Mouse (Mus musculus): ENCODE measurements around the gene Jak1. TPM values are rescaled to one million over a fixed set of nuclear protein-coding genes. Genes with fewer than 3 reads are reported as not detected.

The Jak1 gene
- polyA plus RNA-seq, 1 experiment from 2014 or later, result 69.1 TPM

GRCm38 (mm10) chr4:101295788-101296187 lies 30.7 kb upstream of the Jak1 start:
- ATAC-seq (ENCODE audit: insufficient number of reproducible peaks, low FRiP score), result no peak
- H3K4me1 ChIP-seq (replicated peaks), result peaks cover 17% of the 10 kb centered on the region
- H3K4me2 ChIP-seq, result no peak overlapping the region
- no peaks in the 10 kb centered on the region for H3K9me3 ChIP-seq (replicated peaks)
- WGBS, result 77% methylated on average over 3 of the region's 3 CpGs
- 0 out of 2 replicates have a peak, but pooled peaks cover 4% of the 10 kb centered on the region for H3K27me3 ChIP-seq (replicated peaks)
- no peak overlapping the region for H3K9ac ChIP-seq
- H3K4me3 ChIP-seq, result no peak overlapping the region
- H3K36me3 ChIP-seq, result no peaks in the 10 kb centered on the region
- H3K27ac ChIP-seq (ENCODE audit: poor library complexity, severe bottlenecking), result no peak overlapping the region

- no peaks in the 10 kb centered on the region for H3K9me3 ChIP-seq (replicated peaks)
- WGBS, result 42% methylated on average over 9 of the region's 9 CpGs
- peaks cover 20% of the 10 kb centered on the region for H3K4me1 ChIP-seq (replicated peaks)
- peak overlapping the region; percentile 96 for H3K4me2 ChIP-seq
- ATAC-seq (ENCODE audit: insufficient number of reproducible peaks, low FRiP score), result no peak
- H3K27me3 ChIP-seq (replicated peaks), result 0 out of 2 replicates have a peak, but pooled peaks cover 4% of the 10 kb centered on the region
- H3K36me3 ChIP-seq, result no peaks in the 10 kb centered on the region
- peak overlapping the region; percentile 73; the same call in 1 of the 2 replicates for H3K9ac ChIP-seq
- H3K27ac ChIP-seq (ENCODE audit: poor library complexity, severe bottlenecking), result no peak overlapping the region
- peak overlapping the region; percentile 52; the same call in 1 of the 2 replicates for H3K4me3 ChIP-seq
Measured at GRCm38 (mm10) chr4:101293661-101294060, 28.6 kb upstream of the Jak1 start.

- Histone ChIP-seq H3K4me1 (replicated peaks) (peaks cover 20% of the 10 kb centered on the region), H3K9me3 (replicated peaks) (no peaks in the 10 kb centered on the region), H3K27me3 (replicated peaks) (0 out of 2 replicates have a peak, but pooled peaks cover 4% of the 10 kb centered on the region), H3K36me3 (no peaks in the 10 kb centered on the region), H3K4me2 (peak overlapping the region; percentile 96), H3K4me3 (peak overlapping the region; percentile 52), H3K27ac (ENCODE audit: poor library complexity, severe bottlenecking) (no peak overlapping the region), H3K9ac (peak overlapping the region; percentile 73)
- ATAC-seq (ENCODE audit: insufficient number of reproducible peaks, low FRiP score), result peak; percentile 41
- WGBS, result 1% methylated on average over 47 of the region's 49 CpGs
Measured at GRCm38 (mm10) chr4:101292736-101293541, 27.9 kb upstream of the Jak1 start.

- H3K27me3 ChIP-seq (replicated peaks), result 0 out of 2 replicates have a peak, but pooled peaks cover 4% of the 10 kb centered on the region
- H3K4me1 ChIP-seq (replicated peaks), result peaks cover 20% of the 10 kb centered on the region
- peak overlapping the region; percentile 96 for H3K4me2 ChIP-seq
- ATAC-seq (ENCODE audit: insufficient number of reproducible peaks, low FRiP score), result peak; percentile 76
- H3K4me3 ChIP-seq, result peak overlapping the region; percentile 52
- no peaks in the 10 kb centered on the region for H3K9me3 ChIP-seq (replicated peaks)
- no peaks in the 10 kb centered on the region for H3K36me3 ChIP-seq
- H3K9ac ChIP-seq, result peak overlapping the region; percentile 73
- under 1% methylated on average over 41 of the region's 41 CpGs for WGBS
- H3K27ac ChIP-seq (ENCODE audit: poor library complexity, severe bottlenecking), result peak overlapping the region; percentile 44
Measured at GRCm38 (mm10) chr4:101292028-101292735, 27.1 kb upstream of the Jak1 start.

GRCm38 (mm10) chr4:101288292-101288691 lies 23.2 kb upstream of the Jak1 start:
- no peaks in the 10 kb centered on the region for H3K27me3 ChIP-seq (replicated peaks)
- 85% methylated on average over 11 of the region's 11 CpGs for WGBS
- ATAC-seq (ENCODE audit: insufficient number of reproducible peaks, low FRiP score), result no peak
- no peak overlapping the region for H3K9ac ChIP-seq
- no peaks in the 10 kb centered on the region for H3K9me3 ChIP-seq (replicated peaks)
- no peak overlapping the region for H3K27ac ChIP-seq (ENCODE audit: poor library complexity, severe bottlenecking)
- H3K4me2 ChIP-seq, result no peak overlapping the region
- peaks cover 29% of the 10 kb centered on the region for H3K4me1 ChIP-seq (replicated peaks)
- H3K36me3 ChIP-seq, result no peaks in the 10 kb centered on the region
- H3K4me3 ChIP-seq, result no peak overlapping the region

- Histone ChIP-seq H3K9ac (no peak overlapping the region), H3K36me3 (no peaks in the 10 kb centered on the region), H3K9me3 (replicated peaks) (no peaks in the 10 kb centered on the region), H3K4me3 (no peak overlapping the region), H3K4me1 (replicated peaks) (peaks cover 15% of the 10 kb centered on the region), H3K27ac (ENCODE audit: poor library complexity, severe bottlenecking) (no peak overlapping the region), H3K4me2 (no peak overlapping the region), H3K27me3 (replicated peaks) (no peaks in the 10 kb centered on the region)
- no peak for ATAC-seq (ENCODE audit: insufficient number of reproducible peaks, low FRiP score)
- WGBS, result 83% methylated on average over 6 of the region's 6 CpGs
Measured at GRCm38 (mm10) chr4:101286562-101286961, 21.5 kb upstream of the Jak1 start.

GRCm38 (mm10) chr4:101285906-101286432 lies 20.9 kb upstream of the Jak1 start:
- WGBS, result 58% methylated on average over 2 of the region's 2 CpGs
- Histone ChIP-seq H3K9ac (no peak overlapping the region), H3K27ac (ENCODE audit: poor library complexity, severe bottlenecking) (no peak overlapping the region), H3K4me3 (no peak overlapping the region), H3K36me3 (no peaks in the 10 kb centered on the region), H3K4me2 (no peak overlapping the region), H3K9me3 (replicated peaks) (no peaks in the 10 kb centered on the region), H3K4me1 (replicated peaks) (peaks cover 15% of the 10 kb centered on the region), H3K27me3 (replicated peaks) (no peaks in the 10 kb centered on the region)
- no peak for ATAC-seq (ENCODE audit: insufficient number of reproducible peaks, low FRiP score)

GRCm38 (mm10) chr4:101283938-101284337 lies 18.9 kb upstream of the Jak1 start:
- no peak overlapping the region for H3K4me2 ChIP-seq
- no peaks in the 10 kb centered on the region for H3K36me3 ChIP-seq
- no peak overlapping the region for H3K27ac ChIP-seq (ENCODE audit: poor library complexity, severe bottlenecking)
- H3K4me1 ChIP-seq (replicated peaks), result peaks cover 12% of the 10 kb centered on the region
- no peak overlapping the region for H3K9ac ChIP-seq
- no peak for ATAC-seq (ENCODE audit: insufficient number of reproducible peaks, low FRiP score)
- H3K27me3 ChIP-seq (replicated peaks), result no peaks in the 10 kb centered on the region
- 43% methylated on average over 4 of the region's 4 CpGs for WGBS
- no peaks in the 10 kb centered on the region for H3K9me3 ChIP-seq (replicated peaks)
- H3K4me3 ChIP-seq, result no peak overlapping the region

GRCm38 (mm10) chr4:101282237-101282636 lies 17.2 kb upstream of the Jak1 start:
- WGBS, result 60% methylated on average over 1 of the region's 1 CpGs
- Histone ChIP-seq H3K4me3 (no peak overlapping the region), H3K4me2 (no peak overlapping the region), H3K9ac (no peak overlapping the region), H3K27ac (ENCODE audit: poor library complexity, severe bottlenecking) (no peak overlapping the region), H3K9me3 (replicated peaks) (no peaks in the 10 kb centered on the region), H3K36me3 (no peaks in the 10 kb centered on the region), H3K27me3 (replicated peaks) (no peaks in the 10 kb centered on the region), H3K4me1 (replicated peaks) (peaks cover 12% of the 10 kb centered on the region)
- no peak for ATAC-seq (ENCODE audit: insufficient number of reproducible peaks, low FRiP score)

- H3K27me3 ChIP-seq (replicated peaks), result no peaks in the 10 kb centered on the region
- no peak for ATAC-seq (ENCODE audit: insufficient number of reproducible peaks, low FRiP score)
- no peak overlapping the region for H3K4me2 ChIP-seq
- H3K9ac ChIP-seq, result no peak overlapping the region
- H3K36me3 ChIP-seq, result no peaks in the 10 kb centered on the region
- no peak overlapping the region for H3K4me3 ChIP-seq
- H3K27ac ChIP-seq (ENCODE audit: poor library complexity, severe bottlenecking), result no peak overlapping the region
- no peaks in the 10 kb centered on the region for H3K9me3 ChIP-seq (replicated peaks)
- WGBS, result 82% methylated on average over 2 of the region's 2 CpGs
- H3K4me1 ChIP-seq (replicated peaks), result peaks cover 12% of the 10 kb centered on the region
Measured at GRCm38 (mm10) chr4:101280119-101280518, 15.0 kb upstream of the Jak1 start.

GRCm38 (mm10) chr4:101276456-101277070 lies 11.5 kb upstream of the Jak1 start:
- Histone ChIP-seq H3K27ac (ENCODE audit: poor library complexity, severe bottlenecking) (no peak overlapping the region), H3K36me3 (no peaks in the 10 kb centered on the region), H3K27me3 (replicated peaks) (no peaks in the 10 kb centered on the region), H3K4me2 (no peak overlapping the region), H3K9me3 (replicated peaks) (no peaks in the 10 kb centered on the region), H3K4me3 (no peak overlapping the region), H3K4me1 (replicated peaks) (no peaks in the 10 kb centered on the region), H3K9ac (no peak overlapping the region)
- 78% methylated on average over 6 of the region's 6 CpGs for WGBS
- no peak for ATAC-seq (ENCODE audit: insufficient number of reproducible peaks, low FRiP score)

Measured in heart, embryonic 12.5 days (tissue).